Mouse (Mus musculus): Measurements from ENCODE around the gene Epb41.

DNA sequence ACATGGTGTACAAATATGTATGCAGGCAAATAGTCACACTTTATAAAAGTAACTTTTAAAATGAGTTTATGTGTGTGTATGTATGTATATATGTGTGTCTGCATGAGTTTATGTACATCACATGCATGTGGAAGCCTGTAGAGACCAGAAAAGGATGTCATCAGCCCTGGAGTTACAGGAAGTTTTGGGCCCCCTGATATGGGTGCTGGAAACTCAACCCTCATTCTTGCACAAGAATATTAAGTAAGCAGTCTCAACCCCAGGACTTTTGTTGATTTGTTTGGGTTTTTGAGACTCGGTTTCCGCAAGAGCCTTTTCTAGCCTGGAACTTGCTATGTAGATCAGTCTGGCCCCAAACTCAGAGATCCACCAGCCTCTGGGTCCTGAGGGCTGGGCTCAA is 15.6 kb downstream of the Epb41 start:
- no peak for TF ChIP-seq POLR2A (IDR thresholded peaks at IDR 0.05; ENCODE audit: insufficient read depth, low read depth, low read length)
- no peak for TF ChIP-seq CTCF (IDR thresholded peaks at IDR 0.05)
- no peak for TF ChIP-seq EP300 (IDR thresholded peaks at IDR 0.05; ENCODE audit: insufficient read depth, low read depth, low read length)

All from heart, adult 2 months (tissue).